8 mouse cellular contexts compared by ENCODE assay signal in the genomic region with DNA sequence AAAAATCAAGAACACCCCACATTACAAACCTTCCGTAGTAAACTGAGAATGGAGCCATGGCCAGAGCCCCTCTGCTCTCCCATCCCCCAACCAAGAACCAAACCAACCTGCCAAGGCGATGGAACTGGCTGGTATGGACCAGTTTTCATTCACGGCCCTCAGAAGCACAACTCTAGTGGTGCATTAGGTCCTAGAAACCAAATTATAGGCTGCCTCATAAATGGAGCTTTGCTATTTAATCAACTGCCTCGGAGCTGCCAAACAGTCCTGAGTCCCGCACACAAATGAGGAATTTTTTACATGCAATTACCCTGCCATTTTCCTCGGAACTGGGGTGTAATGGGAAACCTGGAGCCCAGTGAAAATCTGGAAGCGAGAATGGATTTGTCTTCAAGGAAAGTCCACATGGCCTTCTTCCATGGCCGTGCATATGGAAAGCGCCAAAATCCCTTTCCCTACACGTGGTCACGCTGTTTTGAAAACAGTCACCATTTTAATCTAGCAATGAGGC. TPM values are rescaled to one million over a fixed set of nuclear protein-coding genes. Genes with fewer than 3 reads are reported as not detected.
DNase-seq lines count a peak whose midpoint lies in the region; ATAC-seq and TF ChIP-seq lines count a peak whose summit lies in the region.

No protein-coding gene starts in this region.

- ATAC-seq in heart, embryonic 16.5 days (replicated peaks; ENCODE audit: extremely low read depth, insufficient read depth, low FRiP score), result no peak
- no peak for ATAC-seq in kidney, postnatal 0 days (replicated peaks; ENCODE audit: low FRiP score, low read depth)
- no peak for ATAC-seq in neural tube, embryonic 14.5 days (ENCODE audit: low read depth)

- H3K27ac ChIP-seq in heart, embryonic 16.5 days (ENCODE audit: low read length), result peak overlapping the region; percentile 100
- H3K27ac ChIP-seq in ES-Bruce4 (ENCODE audit: insufficient read depth, low read length), result peak overlapping the region; percentile 95
- H3K27ac ChIP-seq in kidney, postnatal 0 days, result peak overlapping the region; percentile 100
- peak overlapping the region; percentile 92 for H3K27ac ChIP-seq in neural tube, embryonic 14.5 days (ENCODE audit: low read depth, low read length)

- H3K4me3 ChIP-seq in heart, embryonic 16.5 days (ENCODE audit: low read length), result peak overlapping the region; percentile 68
- peak overlapping the region; percentile 89 for H3K4me3 ChIP-seq in ES-Bruce4 (ENCODE audit: low read depth, low read length)
- H3K4me3 ChIP-seq in kidney, postnatal 0 days (replicated peaks; ENCODE audit: low read depth, low read length), result peak overlapping the region; percentile 56
- peak overlapping the region; percentile 42 for H3K4me3 ChIP-seq in neural tube, embryonic 14.5 days (ENCODE audit: low read depth, low read length)

- intact Hi-C loops in heart, postnatal 14 days (cut with DNase I), result loop anchor here (1.0 to 10.0 kb wide), 4 partner anchors 19 to 161 kb away; a partner anchor contains a TSS

- H3K9ac ChIP-seq in heart, embryonic 16.5 days (ENCODE audit: low read length), result peak overlapping the region; percentile 82
- peak overlapping the region; percentile 99 for H3K9ac ChIP-seq in ES-Bruce4 (ENCODE audit: low read depth, poor library complexity, severe bottlenecking)
- no peak overlapping the region; the same call in 1 of the 2 replicates for H3K9ac ChIP-seq in kidney, postnatal 0 days (ENCODE audit: low read depth, low read length)
- H3K9ac ChIP-seq in neural tube, embryonic 14.5 days (replicated peaks; ENCODE audit: low read depth, low read length), result no peak overlapping the region

- no peaks in the 10 kb centered on the region for H3K27me3 ChIP-seq in heart, embryonic 16.5 days (ENCODE audit: control insufficient read depth, insufficient read depth, low read length)
- H3K27me3 ChIP-seq in ES-Bruce4 (ENCODE audit: control insufficient read depth, insufficient read depth, low read length, poor library complexity, severe bottlenecking), result no peaks in the 10 kb centered on the region
- H3K27me3 ChIP-seq in kidney, postnatal 0 days (ENCODE audit: insufficient read depth, low read length), result no peaks in the 10 kb centered on the region
- no peaks in the 10 kb centered on the region for H3K27me3 ChIP-seq in neural tube, embryonic 14.5 days (ENCODE audit: control insufficient read depth, insufficient read depth, low read length)

- H3K4me2 ChIP-seq in heart, embryonic 16.5 days (ENCODE audit: low read depth, low read length), result peak overlapping the region; percentile 98
- peak overlapping the region; percentile 84 for H3K4me2 ChIP-seq in kidney, postnatal 0 days (ENCODE audit: low read length)
- peak overlapping the region; percentile 64 for H3K4me2 ChIP-seq in neural tube, embryonic 14.5 days (ENCODE audit: low read depth, low read length)

- no peak for TF ChIP-seq POLR2A in ES-Bruce4 (IDR thresholded peaks at IDR 0.05; ENCODE audit: insufficient read depth, low read length)

- no peak for TF ChIP-seq CTCF in ES-Bruce4 (IDR thresholded peaks at IDR 0.05; ENCODE audit: low read depth, low read length)
- TF ChIP-seq CTCF in kidney, postnatal 0 days (IDR thresholded peaks at IDR 0.05; ENCODE audit: low read depth), result no peak

- peaks cover 19% of the 10 kb centered on the region for H3K4me1 ChIP-seq in heart, embryonic 16.5 days (ENCODE audit: control insufficient read depth, insufficient read depth, low read length)
- no peaks in the 10 kb centered on the region for H3K4me1 ChIP-seq in ES-Bruce4 (ENCODE audit: control insufficient read depth, insufficient read depth, low read length)
- H3K4me1 ChIP-seq in kidney, postnatal 0 days (replicated peaks; ENCODE audit: insufficient read depth, low read length), result peaks cover 17% of the 10 kb centered on the region
- peaks cover 18% of the 10 kb centered on the region for H3K4me1 ChIP-seq in neural tube, embryonic 14.5 days (ENCODE audit: control insufficient read depth, insufficient read depth, low read length)

- H3K36me3 ChIP-seq in heart, embryonic 16.5 days (ENCODE audit: control insufficient read depth, insufficient read depth), result no peaks in the 10 kb centered on the region
- no peaks in the 10 kb centered on the region for H3K36me3 ChIP-seq in ES-Bruce4 (ENCODE audit: control insufficient read depth, insufficient read depth, low read length, poor library complexity, severe bottlenecking)
- H3K36me3 ChIP-seq in kidney, postnatal 0 days (ENCODE audit: insufficient read depth, low read length), result no peaks in the 10 kb centered on the region
- H3K36me3 ChIP-seq in neural tube, embryonic 14.5 days (ENCODE audit: control insufficient read depth, insufficient read depth, low read length), result no peaks in the 10 kb centered on the region

- no peak for DNase-seq in heart, postnatal 14 days
- DNase-seq in embryo, embryonic 9.5 days (ENCODE audit: extremely low spot score), result peak; percentile 52
- DNase-seq in kidney, postnatal 0 days (ENCODE audit: low spot score), result no peak
- DNase-seq in ovary, postnatal 14 days (ENCODE audit: low spot score), result no peak
- DNase-seq in spleen, postnatal 36 days (ENCODE audit: low spot score in 2 of 2), result no peak

- no peaks in the 10 kb centered on the region for H3K9me3 ChIP-seq in heart, embryonic 16.5 days (replicated peaks; ENCODE audit: control insufficient read depth, low read length)
- no peaks in the 10 kb centered on the region for H3K9me3 ChIP-seq in ES-Bruce4 (replicated peaks; ENCODE audit: control insufficient read depth, insufficient read depth, low read length, poor library complexity, severe bottlenecking)
- no peaks in the 10 kb centered on the region for H3K9me3 ChIP-seq in kidney, postnatal 0 days (replicated peaks; ENCODE audit: low read length)
- no peaks in the 10 kb centered on the region for H3K9me3 ChIP-seq in neural tube, embryonic 14.5 days (ENCODE audit: control insufficient read depth, low read length)

- 14% methylated on average over 11 of the region's 11 CpGs for WGBS in heart, embryonic 16.5 days
- WGBS in kidney, postnatal 0 days, result 5% methylated on average over 11 of the region's 11 CpGs
- 2% methylated on average over 11 of the region's 11 CpGs for WGBS in neural tube, embryonic 14.5 days

- no peak for TF ChIP-seq EP300 in ES-Bruce4 (IDR thresholded peaks at IDR 0.05; ENCODE audit: insufficient read depth, low read depth, low read length)

RNA-seq across cellular contexts. Expression of a gene that starts 0.7 kb away (rescaled TPM):
- 18.8 and 20.0 TPM in 2 replicates for polyA plus RNA-seq in heart, embryonic 16.5 days (2015; fragmentation: Nextera tagmentation; extraction: Ambion mirVana)
- total RNA-seq in heart, postnatal 14 days (2021), result 10 to 100 TPM; 45.2 to 48.8 TPM
- 119 and 123 TPM in 2 replicates for polyA plus RNA-seq in ES-Bruce4 (2011; ENCODE audit: insufficient read depth, insufficient read length, low read depth, missing spikeins)
- polyA plus RNA-seq in kidney, postnatal 0 days (2015; fragmentation: Nextera tagmentation; extraction: Ambion mirVana), result 17.9 and 19.3 TPM in 2 replicates
- 40.6 and 45.6 TPM in 2 replicates for polyA plus RNA-seq in neural tube, embryonic 14.5 days (2014; fragmentation: Nextera tagmentation; extraction: Ambion mirVana)

Comparison
In these comparisons a context has a peak if more than half of its experiments do, and no peak if none do; other contexts are left out.
1. H3K9ac ChIP-seq: peak in heart, embryonic 16.5 days (single experiment) and ES-Bruce4 (single experiment); none in kidney, postnatal 0 days (single experiment) and neural tube, embryonic 14.5 days (single experiment).
2. Peak in every context shown above with its lines, with median percentiles within 50 percentile points of each other: H3K27ac ChIP-seq, H3K4me2 ChIP-seq and H3K4me3 ChIP-seq.